Mouse (Mus musculus) R1 (cell line): ENCODE results near the gene Olfr331.
"Not testable (repeated sequence)": the region's sequence is repeated elsewhere in the genome, so short reads cannot be mapped to it uniquely, and the experiment has no call there.

Experiments
- DNase-seq: peaks from one replicate; pipeline ENCODE4 v3.0.0-alpha.2; 2018; ENCODE audit warnings: low read depth, low spot score

Olfr331 gene

DNA sequence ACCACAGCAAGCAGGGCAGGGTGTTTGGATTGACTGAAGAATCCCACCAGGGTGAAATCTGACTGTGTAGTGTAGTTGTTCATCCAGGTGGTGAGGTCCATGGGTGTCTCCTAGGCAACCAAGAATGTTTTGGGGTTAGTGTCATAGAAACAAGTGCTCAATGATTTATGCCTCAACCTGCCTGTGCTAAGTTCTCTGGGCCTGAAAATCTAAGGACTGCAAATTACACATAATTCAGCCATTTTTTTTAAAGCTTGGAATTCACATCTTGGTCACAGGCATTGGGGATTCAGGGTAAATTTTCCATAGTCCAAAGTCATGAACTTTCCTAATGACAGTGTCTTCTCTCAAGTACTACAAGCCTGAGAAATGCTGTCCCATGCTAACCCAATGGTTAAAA lies at the start of gene Olfr331:
Olfr331 (minus strand) TSS at position 101 of the 400 bp plus-strand sequence.
- DNase-seq = not testable (repeated sequence)

DNA sequence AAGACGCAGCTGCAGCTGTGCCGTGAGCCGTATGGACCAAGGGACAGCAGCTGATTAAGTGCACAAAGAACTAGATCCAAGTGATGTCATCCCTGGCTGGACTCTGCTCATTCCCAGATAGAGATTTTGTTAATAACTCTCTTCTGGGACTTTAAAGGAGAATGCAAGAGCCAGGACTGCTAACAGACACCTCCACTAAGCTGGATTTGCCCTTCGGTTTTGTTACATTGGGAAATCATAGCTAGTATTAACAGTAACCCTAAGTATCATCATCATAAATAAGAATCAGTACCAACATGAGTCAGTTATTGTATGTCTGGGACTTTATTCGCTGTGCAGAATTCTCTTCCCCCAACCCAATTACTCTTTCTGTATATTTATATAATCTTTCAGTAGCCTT lies 44.0 kb upstream of the Olfr331 start, which contains the start of gene Olfr329-ps:
Olfr329-ps (minus strand) TSS at position 101 of the 400 bp plus-strand sequence.
- no peak for DNase-seq

- DNase-seq = not testable (repeated sequence)
These were observed 32.4 kb upstream of the Olfr331 start, which contains the start of gene Olfr330 for GRCm38 (mm10) chr11:58534736-58535135. Olfr330 (minus strand) TSS chr11:58534836.

- not testable (repeated sequence) for DNase-seq
These were observed 17.4 kb upstream of the Olfr331 start for GRCm38 (mm10) chr11:58519756-58520155.

GRCm38 (mm10) chr11:58518916-58519315 lies 16.5 kb upstream of the Olfr331 start:
- not testable (repeated sequence) for DNase-seq

GRCm38 (mm10) chr11:58509058-58509457 lies 6.7 kb upstream of the Olfr331 start:
- not testable (repeated sequence) for DNase-seq

- no peak for DNase-seq
These were observed 3.1 kb downstream of the Olfr331 start for GRCm38 (mm10) chr11:58499290-58499689.

DNA sequence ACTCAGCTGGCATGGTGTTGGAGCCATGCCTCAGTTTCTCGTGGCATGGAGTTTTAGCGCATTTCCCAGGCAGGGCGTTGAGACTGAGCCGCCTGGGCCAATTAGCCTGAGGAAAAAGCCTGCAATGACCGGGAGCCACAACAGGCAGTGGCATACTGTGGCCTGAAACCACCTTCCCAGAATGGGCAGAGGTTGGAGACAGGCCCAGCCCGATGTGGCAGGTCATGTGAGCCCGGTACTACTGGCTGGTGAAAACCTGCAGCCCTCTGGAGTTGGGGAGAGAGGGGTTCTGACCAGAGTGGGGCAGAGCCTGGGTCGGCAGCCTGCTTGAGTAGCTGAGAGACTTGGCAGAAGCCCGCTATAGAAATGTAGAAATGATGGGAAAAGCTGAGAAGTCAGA lies 3.6 kb downstream of the Olfr331 start:
- no peak for DNase-seq

- DNase-seq = no peak
These were observed 9.9 kb downstream of the Olfr331 start, which contains the start of gene Olfr332 for GRCm38 (mm10) chr11:58492455-58492854. Olfr332 (minus strand) TSS chr11:58492555.

DNA sequence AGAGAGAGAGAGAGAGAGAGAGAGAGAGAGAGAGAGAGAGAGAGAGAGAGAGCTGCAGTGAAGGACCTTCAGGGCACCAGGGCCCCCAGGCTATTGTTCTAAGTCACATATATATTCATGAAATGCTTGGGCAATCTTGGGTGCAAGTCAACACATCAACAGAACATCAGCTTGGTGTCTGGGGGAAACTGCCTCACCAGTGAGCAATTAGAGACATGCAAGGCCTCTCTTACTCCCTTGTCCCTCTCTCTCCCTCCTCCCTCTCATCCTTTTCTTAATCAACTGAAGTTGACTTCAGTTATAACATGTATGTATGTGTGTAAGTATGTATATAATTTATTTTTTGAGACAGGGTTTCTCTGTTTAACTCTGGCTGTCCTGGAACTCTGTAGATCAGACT lies 40.2 kb downstream of the Olfr331 start, which contains the start of gene Olfr30:
Olfr30 (minus strand) TSS at position 101 of the 400 bp plus-strand sequence.
- DNase-seq = no peak

- no peak for DNase-seq
These were observed 48.8 kb downstream of the Olfr331 start for GRCm38 (mm10) chr11:58453592-58453991.

DNA sequence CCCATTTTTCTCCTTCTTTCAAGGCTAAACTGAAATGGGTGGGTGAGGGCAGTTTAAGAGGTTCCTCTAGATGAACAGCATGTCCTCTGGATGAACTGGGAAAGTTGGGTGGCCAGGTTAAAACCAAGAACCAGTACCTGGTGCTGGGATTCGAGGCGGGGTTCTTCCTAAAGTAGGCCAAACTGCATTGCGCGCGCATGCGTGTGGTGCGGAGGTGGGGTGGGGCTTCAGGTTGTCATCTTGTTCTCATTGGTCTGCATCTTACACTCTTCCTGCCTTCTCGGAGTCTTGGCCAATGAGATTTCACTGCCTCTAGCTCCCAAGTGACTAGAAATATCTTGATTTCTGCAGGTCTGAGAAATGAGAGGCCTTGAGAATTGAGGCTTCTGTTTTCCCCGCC lies 49.6 kb downstream of the Olfr331 start, which contains the start of gene Lypd9:
Lypd9 (minus strand) TSS at position 165 of the 400 bp plus-strand sequence.
- DNase-seq = peak; percentile 46
